Mouse (Mus musculus) CD4-positive, CD25-positive, alpha-beta regulatory T cell, adult 4 months (primary cell): Measurements from ENCODE around the gene Sectm1a. TPM values are rescaled to one million over a fixed set of nuclear protein-coding genes. Genes with fewer than 3 reads are reported as not detected.
"Not testable (repeated sequence)": the region's sequence is repeated elsewhere in the genome, so short reads cannot be mapped to it uniquely, and the experiment has no call there.

Experiments
- ATAC-seq: one replicate; pipeline ENCODE4 v1.8.0; 2017
- polyA plus RNA-seq, 2 experiments: library from polyadenylated mRNA; unstranded; fragments of 100-300 nt; shearing (Covaris generic); gene quantifications; one replicate each; pipeline ENCODE4 v1.2.1; 2017

Gene Sectm1a
- polyA plus RNA-seq = not detected

- ATAC-seq = no peak
These were observed at the start of gene Sectm1a for GRCm38 (mm10) chr11:121081120-121081519. TSS of gene Sectm1a (minus strand) at chr11:121081220.

DNA sequence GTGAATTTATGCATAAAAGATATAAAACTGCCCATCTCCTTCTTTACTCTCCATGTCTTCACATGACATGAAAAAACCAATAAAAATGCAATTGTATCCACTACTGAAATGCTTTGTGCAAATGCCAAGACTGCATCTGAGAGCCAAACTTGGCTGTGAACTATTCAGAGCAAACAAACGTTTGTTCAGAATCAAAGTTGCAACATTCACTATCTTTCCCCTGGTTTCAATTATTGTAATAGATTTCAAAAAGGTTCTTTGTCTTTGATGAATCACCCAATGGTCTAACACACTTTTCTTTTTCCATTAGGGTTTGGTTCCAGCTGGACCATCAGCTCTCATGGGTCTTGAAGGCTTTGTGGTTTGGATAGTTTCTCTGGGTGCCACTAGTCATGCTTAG is 48.6 kb upstream of the Sectm1a start:
- ATAC-seq = no peak

- ATAC-seq = no peak
These were observed 46.4 kb upstream of the Sectm1a start for GRCm38 (mm10) chr11:121127441-121127840.

DNA sequence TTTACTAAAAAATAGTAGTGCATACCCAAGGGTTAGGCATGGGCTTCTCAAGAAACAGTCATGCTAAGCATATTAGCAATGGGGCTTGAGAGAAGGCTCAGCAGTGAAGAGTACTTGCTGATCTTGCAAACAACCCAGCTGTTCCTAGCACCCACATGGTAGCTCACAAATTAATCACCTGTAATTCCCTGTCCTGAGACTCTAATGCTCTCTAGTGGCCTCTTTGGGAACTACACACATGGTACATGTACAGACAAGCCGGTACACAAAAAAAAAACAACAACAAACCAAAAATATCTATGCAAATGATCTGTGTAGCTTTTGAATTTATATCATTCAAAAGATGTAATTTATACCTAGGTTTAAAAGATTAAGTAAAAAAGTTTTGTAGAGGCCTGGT is 45.4 kb upstream of the Sectm1a start:
- no peak for ATAC-seq

DNA sequence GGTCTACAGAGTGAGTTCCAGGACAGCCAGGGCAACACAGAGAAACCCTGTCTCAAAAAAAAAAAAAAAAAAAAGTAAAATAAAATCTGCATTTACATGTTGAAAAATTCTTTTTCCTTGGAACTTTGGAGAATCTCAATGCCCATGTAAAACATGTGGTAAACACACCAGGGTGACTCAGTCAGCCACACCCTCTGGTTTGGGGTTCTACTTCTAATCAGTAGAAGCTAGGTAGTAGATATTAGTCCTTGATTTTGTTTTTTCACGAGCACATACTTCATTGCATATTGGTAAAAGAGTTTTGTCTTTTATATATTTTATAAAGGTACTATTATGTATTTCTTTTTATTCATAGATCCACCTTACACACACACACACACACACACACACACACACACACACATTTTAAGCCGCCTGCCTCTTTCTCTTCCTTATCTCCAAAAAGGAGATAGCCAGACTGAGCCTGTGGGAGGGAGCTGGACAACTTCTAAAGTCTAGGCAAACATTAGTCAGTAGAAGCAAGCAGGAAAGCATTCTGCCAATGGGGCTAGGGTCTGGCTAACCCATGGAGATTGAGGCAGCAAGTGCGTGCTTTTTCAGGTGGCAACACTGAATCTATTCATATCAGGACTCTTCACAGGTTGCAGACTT is 44.6 kb upstream of the Sectm1a start:
- ATAC-seq = no peak

GRCm38 (mm10) chr11:121123438-121123837 is 42.4 kb upstream of the Sectm1a start:
- no peak for ATAC-seq

DNA sequence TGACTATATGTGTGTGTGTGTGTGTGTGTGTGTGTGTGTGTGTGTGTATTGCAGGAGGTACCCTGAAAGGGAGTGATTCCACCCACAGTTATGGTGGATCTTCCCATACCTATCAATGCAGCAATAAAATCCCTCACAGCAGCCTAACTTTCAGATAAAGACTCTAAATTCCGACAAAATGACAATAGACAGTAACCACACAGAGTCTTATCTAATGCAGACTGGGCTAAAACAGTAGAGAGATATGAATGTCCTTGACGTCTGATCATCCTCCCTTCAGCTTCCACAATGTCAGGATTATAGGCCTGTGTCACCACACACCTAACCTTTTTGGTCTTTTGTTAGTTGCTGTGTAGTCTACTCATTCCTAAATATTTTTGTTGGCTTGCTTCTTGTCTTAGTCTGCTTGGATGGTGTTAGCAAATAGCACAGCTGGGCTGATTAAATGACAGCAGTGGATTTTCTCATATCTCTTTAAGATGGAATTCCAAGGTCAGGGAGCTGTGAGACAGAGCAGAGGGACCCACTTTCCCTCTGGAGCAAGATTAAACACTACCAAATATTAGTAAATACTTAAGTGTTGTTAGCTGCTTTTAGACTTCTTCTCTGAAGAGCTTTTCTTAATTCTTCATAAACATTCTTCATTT is 41.1 kb upstream of the Sectm1a start:
- no peak for ATAC-seq

GRCm38 (mm10) chr11:121121151-121121550 is 40.1 kb upstream of the Sectm1a start:
- no peak for ATAC-seq

DNA sequence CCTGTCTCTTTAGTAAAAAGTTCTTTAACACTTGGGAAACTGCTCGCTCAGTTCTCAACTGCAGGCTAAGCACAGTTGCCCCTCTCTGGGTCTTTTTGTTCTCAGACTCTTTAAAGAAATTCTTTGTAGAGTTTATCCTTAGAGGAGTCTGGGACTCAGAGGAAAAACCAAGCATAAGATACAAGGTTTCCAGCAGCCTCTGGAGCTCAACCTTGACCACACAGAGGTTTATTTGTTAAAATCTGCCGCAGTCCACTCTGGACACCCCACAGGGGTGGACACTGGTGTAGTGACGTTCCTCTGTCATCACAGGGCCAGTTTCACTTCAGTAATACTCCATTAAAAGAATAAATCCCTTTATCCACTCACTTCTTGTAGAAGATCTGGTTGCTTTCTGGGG is 37.6 kb upstream of the Sectm1a start, which contains the start of gene Tex19.2:
Gene Tex19.2 (minus strand): TSS at position 101 of the 400 bp plus-strand sequence.
- no peak for ATAC-seq

GRCm38 (mm10) chr11:121118106-121118505 is 37.1 kb upstream of the Sectm1a start:
- no peak for ATAC-seq

DNA sequence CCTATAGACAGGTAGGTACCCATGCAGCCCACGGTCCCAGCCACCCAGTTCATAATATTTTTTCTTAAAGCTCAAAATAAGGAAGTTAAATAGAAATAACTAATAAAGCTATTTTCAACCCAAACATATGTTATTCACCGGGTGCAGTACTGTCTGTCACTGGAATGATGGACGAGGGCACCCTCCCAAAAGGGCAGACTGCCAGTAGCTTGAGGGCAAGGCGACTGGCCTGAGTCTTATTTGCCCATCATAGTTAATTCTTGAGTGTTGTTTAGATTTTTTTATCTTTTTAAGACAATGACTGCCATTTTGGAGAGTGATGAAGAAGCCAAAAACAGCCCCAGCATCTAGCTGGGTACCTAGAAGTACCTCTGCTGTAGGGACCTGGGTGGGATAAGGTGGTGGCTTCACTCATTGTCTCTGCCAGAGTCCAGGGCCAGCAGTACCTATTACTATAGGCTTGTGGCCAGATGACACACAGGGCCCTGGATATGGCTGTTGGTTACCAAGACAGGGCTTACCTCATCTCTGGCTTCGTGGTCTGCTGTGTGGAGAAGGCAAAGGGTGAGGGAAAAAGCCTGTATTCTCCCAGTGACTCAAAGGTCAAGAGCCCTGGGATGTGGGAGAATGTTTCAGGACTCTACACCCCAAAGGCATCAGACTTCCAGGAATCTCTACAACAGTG is 31.2 kb upstream of the Sectm1a start:
- no peak for ATAC-seq

- ATAC-seq = no peak
These were observed 30.6 kb upstream of the Sectm1a start for GRCm38 (mm10) chr11:121111601-121112000.

GRCm38 (mm10) chr11:121111051-121111450 is 30.0 kb upstream of the Sectm1a start:
- no peak for ATAC-seq

DNA sequence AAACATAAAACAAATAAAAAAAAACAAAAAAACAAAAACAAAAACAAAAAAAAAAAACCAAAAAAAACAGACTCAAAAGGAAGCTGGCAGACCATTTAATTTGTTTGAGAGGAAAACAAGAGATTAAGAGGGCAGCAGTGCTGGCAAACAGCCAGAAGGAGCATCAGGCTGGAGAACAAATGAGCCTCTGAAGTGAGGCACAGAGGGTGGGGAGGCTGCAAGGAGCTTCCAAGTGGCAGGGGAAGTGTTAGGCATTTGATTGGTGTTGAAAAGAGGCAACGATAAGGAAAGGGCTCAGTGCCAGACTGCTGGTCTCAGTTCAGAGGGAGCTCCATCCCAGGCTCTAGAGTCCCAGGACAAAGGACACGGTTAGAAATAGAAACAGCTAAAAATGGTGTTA is 29.0 kb upstream of the Sectm1a start:
- ATAC-seq = no peak

- ATAC-seq = no peak
These were observed 27.0 kb upstream of the Sectm1a start for GRCm38 (mm10) chr11:121108061-121108460.

- not testable (repeated sequence) for ATAC-seq
These were observed 26.2 kb upstream of the Sectm1a start for GRCm38 (mm10) chr11:121107242-121107641.

GRCm38 (mm10) chr11:121101124-121101805 is 20.2 kb upstream of the Sectm1a start:
- ATAC-seq = no peak

DNA sequence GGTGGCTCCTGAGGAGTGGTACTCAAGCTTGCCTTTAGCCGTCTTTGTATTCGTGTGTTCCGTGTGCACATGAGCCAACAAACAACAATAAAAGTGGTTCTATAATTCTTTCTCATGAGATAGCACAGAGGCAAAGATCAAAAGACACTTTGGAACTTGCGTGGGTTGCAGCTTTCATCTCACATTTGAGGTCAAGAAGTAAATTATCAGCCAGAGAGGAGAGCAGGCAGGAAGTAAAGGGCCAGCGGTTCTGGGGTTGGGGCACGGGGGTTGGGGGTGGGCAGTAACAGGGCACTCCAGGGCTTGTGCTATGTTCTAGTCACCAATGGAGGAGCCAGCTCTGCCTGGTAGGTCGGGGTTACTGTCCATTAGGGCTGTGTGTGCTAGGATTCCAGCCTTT is 19.7 kb upstream of the Sectm1a start:
- ATAC-seq = peak; percentile 51

DNA sequence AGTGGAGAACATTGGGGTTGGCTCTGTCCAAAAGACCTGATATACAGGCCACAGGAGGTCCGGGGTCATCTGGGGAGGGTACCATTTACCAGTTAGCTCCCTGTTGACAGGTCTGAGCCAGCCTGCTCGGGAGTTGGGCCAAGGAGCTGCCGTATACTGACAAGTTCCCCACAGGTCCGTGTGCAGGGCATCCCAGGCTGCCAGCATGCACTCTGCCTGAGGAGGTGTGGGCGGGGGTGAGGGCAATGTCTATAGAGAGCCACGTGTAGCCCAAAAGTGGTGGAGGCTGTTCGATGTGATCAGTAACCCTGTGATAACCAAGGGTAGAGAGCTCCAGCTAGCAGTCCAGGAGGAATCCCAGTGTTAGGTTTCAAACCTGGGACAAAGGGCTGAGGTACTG is 18.7 kb upstream of the Sectm1a start:
- ATAC-seq = no peak

DNA sequence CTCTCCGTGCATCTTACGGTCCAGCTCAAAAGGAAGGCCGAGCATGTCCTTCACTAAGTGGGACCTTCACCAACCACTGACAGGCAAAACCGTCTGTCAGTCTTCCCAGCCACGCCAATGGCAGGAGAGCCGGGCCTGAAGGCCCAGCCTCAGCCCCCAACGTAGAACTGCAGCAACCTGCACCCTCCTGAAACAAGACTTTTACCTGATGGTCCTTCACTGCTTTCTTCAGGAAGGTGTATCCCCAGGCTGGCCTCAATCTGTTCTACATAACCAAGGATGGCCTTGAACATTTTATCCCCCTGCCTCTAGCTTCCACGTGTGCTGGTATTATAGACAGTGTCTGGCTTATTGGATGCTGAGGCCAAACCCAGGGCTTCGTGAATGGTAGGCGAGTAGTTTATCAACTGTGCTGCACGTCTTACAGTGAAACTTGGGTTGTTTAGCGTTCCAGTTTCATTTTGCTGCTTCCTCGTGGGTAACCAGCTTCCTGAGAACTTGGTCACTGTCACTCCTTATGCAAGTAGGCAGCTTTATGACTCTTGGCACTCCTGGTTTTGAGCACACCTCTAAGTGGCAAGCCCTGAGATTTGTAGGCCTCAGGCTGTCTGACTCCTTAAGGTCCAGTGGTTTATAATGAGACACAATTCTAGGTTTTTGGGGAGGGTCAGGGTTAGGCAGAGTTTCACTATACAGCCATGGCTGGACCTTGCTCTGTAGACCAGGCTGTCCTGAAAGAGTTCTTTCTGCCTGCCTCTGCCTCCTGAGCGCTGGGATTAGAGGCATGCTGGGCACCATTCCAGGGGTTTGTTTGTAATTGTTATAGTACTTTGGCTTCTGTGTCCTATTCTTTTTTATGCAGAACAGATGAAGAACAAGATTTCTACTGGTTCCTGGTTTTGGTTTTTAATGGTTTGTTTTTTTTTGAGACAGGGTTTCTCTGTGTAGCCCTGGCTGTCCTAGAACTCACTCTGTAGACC is 11.9 kb upstream of the Sectm1a start:
- no peak for ATAC-seq

- ATAC-seq = no peak
These were observed 9.9 kb upstream of the Sectm1a start for GRCm38 (mm10) chr11:121090943-121091342.
